Mouse (Mus musculus) G1E (cell line): ENCODE data around the gene Gins1. TPM values are rescaled to one million over a fixed set of nuclear protein-coding genes. Genes with fewer than 3 reads are reported as not detected.
"Not testable (repeated sequence)": the region's sequence is repeated elsewhere in the genome, so short reads cannot be mapped to it uniquely, and the experiment has no call there.

Source experiments
- ATAC-seq: 2 replicates; pipeline ENCODE4 v1.8.0; 2016; ENCODE audit warnings: mild to moderate bottlenecking; ENCODE audit not compliant: insufficient number of reproducible peaks, poor library complexity, low FRiP score, severe bottlenecking; ENCODE audit errors: extremely low read depth
- DNase-seq: peaks from one replicate; pipeline ENCODE4 v3.0.0; 2012; ENCODE audit warnings: low spot score
- H3K27me3 ChIP-seq: 2 replicates; pipeline ENCODE4 v1.6.1; 2012; ENCODE audit warnings: mild to moderate bottlenecking, low read length, inconsistent platforms; ENCODE audit not compliant: insufficient read depth
- H3K36me3 ChIP-seq: replicated peaks from 2 replicates; pipeline ENCODE3; 2012; ENCODE audit warnings: mild to moderate bottlenecking, inconsistent platforms
- H3K4me1 ChIP-seq: 2 replicates; pipeline ENCODE4 v1.6.1; 2012; ENCODE audit warnings: low read depth, low read length, inconsistent platforms, mixed read lengths; ENCODE audit not compliant: insufficient read depth
- H3K4me3 ChIP-seq: 2 replicates; pipeline ENCODE4 v1.5.1; 2012; ENCODE audit warnings: low read depth, mild to moderate bottlenecking, inconsistent platforms, low read length, moderate library complexity, mixed read lengths
- H3K9me3 ChIP-seq: replicated peaks from 2 replicates; pipeline ENCODE4 v1.6.1; 2012; ENCODE audit warnings: inconsistent platforms
- CTCF ChIP-seq: IDR thresholded peaks from 2 replicates; pipeline ENCODE4 v1.5.1; 2012; ENCODE audit warnings: low read depth, low read length, inconsistent platforms, mixed read lengths
- GATA1 ChIP-seq: IDR thresholded peaks from 2 replicates; pipeline ENCODE4 v1.6.1; 2012; ENCODE audit warnings: borderline replicate concordance, low read length, inconsistent platforms, mixed read lengths
- GATA2 ChIP-seq: IDR thresholded peaks from 2 replicates; pipeline ENCODE4 v1.6.1; 2012; ENCODE audit warnings: low read depth, low read length, inconsistent platforms, borderline replicate concordance
- POLR2AphosphoS5 ChIP-seq: IDR thresholded peaks from 2 replicates; pipeline ENCODE4 v1.6.1; 2012; ENCODE audit warnings: low read depth, low read length, inconsistent platforms; ENCODE audit not compliant: insufficient replicate concordance
- TAL1 ChIP-seq: conservative IDR thresholded peaks from 2 replicates; pipeline ENCODE4 v1.6.1; 2012; ENCODE audit warnings: low read depth, low read length, inconsistent platforms, mixed read lengths
- polyA plus RNA-seq: library from polyadenylated mRNA; stranded (reverse); fragments of >175 nt; gene quantifications from 2 replicates; pipeline ENCODE4 v1.2.3, GENCODE M21; 2012
- total RNA-seq, 2 experiments: library from RNA; stranded (forward) in 1 of 2; stranded (reverse) in 1 of 2; fragments of 200-1000 nt in 1 of 2; fragments of >200 nt in 1 of 2; fragmentation: Nextera tagmentation in 1 of 2; gene quantifications; 2 replicates each; pipeline ENCODE4 v1.2.3; 2014 to 2017

Gins1 gene
- total and polyA plus RNA-seq, 3 experiments, result 24.0 to 92.8 (median 34.8) TPM

DNA sequence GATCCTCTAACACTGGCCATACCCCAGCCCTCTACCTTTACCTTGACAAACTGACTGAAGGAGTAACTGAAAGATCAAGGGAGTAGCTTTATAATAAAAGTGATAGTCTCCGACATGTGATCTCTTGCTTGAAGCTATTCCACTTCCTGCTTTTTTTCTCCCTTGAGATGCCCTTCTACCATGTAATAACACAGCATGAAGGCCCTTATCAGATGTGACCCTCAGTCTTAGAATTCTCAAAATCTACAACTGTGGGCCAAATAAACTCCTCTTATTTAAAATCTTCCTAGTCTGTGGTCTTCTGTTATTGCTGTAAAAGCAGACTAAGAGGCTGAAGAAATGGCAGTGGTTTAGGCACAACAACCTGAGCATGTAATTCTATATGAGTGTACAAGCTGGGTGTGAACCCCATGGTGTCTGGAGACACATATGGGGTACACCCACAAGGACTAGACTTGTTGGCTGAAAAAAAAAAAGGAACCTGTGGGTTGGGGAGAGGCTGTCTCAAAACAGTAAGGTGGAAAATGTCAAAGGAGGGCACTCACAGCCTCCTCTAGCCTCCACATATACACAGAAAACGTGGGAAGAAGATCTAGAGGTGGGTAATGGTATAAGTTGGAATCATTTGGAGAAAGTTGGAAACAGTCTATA lies 10.5 kb upstream of the Gins1 start:
- TF ChIP-seq TAL1, result no peak
- TF ChIP-seq POLR2AphosphoS5, result no peak
- no peak for TF ChIP-seq GATA2
- no peak for TF ChIP-seq GATA1
- TF ChIP-seq CTCF, result no peak
- no peaks in the 10 kb centered on the region for H3K9me3 ChIP-seq
- DNase-seq, result no peak
- no peak for ATAC-seq
- H3K4me3 ChIP-seq, result no peak overlapping the region
- peaks cover 42% of the 10 kb centered on the region for H3K36me3 ChIP-seq
- peaks cover 10% of the 10 kb centered on the region; the same call in 1 of the 2 replicates for H3K4me1 ChIP-seq
- H3K27me3 ChIP-seq, result no peaks in the 10 kb centered on the region

DNA sequence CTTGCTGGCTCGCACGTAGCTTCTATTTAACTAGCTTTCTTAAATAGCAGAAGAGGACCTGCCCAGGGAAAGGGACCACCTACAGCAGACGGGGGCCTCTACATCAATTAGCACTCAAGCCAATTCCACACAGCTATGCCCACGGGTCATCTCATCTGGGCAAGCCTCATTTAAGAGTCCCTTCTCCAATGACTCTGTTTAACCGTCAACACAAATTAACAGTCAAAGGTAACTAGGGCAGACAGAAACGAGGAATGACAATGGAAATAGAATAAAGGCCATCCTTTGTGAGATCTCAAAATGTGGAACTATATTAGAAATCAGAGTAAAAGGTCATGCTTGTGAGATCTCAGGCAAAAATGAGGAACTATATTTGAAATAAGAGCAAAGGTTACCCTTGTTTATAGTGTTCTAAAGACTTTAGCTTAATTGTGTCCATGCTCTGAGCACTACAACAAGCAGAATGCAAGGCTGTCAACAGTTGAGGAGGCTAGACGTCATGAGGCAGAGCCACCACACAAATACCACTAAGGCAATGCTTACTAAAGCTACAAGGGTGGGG lies 9.4 kb upstream of the Gins1 start:
- ATAC-seq (no peak), DNase-seq (no peak)
- Histone ChIP-seq H3K4me3 (no peak overlapping the region), H3K27me3 (no peaks in the 10 kb centered on the region), H3K4me1 (peaks cover 10% of the 10 kb centered on the region; the same call in 1 of the 2 replicates), H3K36me3 (peaks cover 44% of the 10 kb centered on the region), H3K9me3 (no peaks in the 10 kb centered on the region)
- TF ChIP-seq POLR2AphosphoS5 (no peak), GATA1 (no peak), GATA2 (no peak), CTCF (no peak), TAL1 (no peak)

DNA sequence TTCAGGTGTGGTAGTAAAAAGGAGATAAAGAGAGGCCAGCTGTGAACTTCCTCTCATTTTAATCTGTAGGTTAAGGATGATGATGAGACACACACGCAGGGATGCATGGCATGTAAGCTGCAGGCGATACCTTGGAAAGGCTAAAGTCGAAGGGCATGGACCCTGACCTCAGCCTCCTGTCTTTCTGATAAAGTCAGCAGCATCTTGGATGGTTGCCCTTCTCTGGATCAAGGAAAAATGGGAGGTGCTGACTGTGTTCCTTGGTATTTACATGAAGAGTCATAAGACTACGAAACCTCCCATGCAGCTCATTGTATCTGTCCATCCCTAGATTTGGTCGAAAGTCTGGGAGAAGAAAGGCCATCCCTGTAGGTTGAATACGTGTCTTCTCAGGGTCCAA lies 4.9 kb upstream of the Gins1 start:
- TF ChIP-seq TAL1, result no peak
- TF ChIP-seq GATA1, result no peak
- DNase-seq (no peak), ATAC-seq (no peak)
- Histone ChIP-seq H3K4me3 (no peak overlapping the region), H3K27me3 (no peaks in the 10 kb centered on the region), H3K36me3 (peaks cover 41% of the 10 kb centered on the region), H3K9me3 (no peaks in the 10 kb centered on the region), H3K4me1 (peaks cover 28% of the 10 kb centered on the region)

DNA sequence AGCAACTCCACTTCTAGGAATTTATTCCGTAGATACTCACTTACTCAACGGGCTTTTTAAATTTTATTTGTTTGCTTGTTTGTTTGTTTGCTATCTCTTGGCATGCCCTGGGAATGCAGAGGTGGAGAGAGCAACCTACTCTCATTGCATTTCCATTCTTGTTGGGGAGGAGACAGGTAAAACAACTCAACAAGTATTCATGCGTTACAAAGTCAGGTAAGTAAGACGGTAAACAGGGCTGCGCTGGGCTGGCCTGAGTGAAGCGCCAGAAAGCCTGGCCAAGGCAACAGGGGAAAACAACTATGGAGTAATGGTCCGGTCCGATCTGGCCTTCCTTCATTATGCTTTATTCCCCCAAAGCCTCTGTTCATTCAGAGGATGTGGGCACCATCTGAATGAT lies 2.9 kb upstream of the Gins1 start:
- DNase-seq (no peak), ATAC-seq (no peak)
- Histone ChIP-seq H3K4me1 (peaks cover 25% of the 10 kb centered on the region), H3K27me3 (no peaks in the 10 kb centered on the region), H3K9me3 (no peaks in the 10 kb centered on the region), H3K4me3 (no peak overlapping the region), H3K36me3 (peaks cover 31% of the 10 kb centered on the region)
- no peak for TF ChIP-seq GATA2
- no peak for TF ChIP-seq GATA1
- no peak for TF ChIP-seq POLR2AphosphoS5
- no peak for TF ChIP-seq TAL1
- TF ChIP-seq CTCF, result no peak

DNA sequence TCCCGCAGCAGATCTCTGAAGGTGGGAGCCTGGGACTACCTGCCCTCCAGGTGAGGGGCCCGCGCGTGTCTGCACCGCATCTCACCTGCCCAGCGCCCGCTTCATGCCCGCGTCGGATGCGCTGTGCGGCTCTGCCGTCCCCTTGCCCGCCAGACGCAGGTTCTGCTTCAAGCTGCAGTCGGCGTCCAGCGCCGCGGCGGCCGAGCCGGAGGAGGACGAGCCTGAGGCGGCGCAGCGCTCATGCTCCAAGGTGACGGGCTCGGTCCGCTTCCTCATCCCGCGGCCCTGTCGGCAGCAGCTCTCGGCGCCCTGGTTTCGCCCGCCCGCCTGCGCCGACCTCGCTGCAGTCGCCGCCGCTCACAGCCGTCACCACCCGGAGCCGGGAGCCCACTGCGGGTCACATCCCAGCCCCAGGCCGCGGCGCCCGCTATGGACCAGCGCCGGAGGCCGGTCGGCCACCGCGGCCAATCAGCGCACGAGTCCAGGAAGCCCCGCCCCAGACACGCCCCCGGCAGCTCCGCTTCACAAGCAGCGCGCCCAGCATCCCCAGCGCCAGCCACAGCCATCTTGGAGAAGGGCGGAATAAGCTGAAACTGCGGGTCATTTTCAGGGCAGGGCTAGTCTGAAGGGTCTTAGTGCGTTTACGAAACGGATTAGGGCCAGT lies 796 bp upstream of the Gins1 start, which contains the start of gene Abhd12:
Gene Abhd12, minus strand, starts transcription at position 470 of the 664 bp plus-strand sequence.
- Histone ChIP-seq H3K4me1 (peaks cover 29% of the 10 kb centered on the region), H3K9me3 (no peaks in the 10 kb centered on the region), H3K36me3 (peaks cover 14% of the 10 kb centered on the region), H3K27me3 (no peaks in the 10 kb centered on the region), H3K4me3 (peak within 1 kb of the TSS; percentile 99)
- TF ChIP-seq CTCF (no peak), TAL1 (no peak), GATA1 (no peak), GATA2 (no peak), POLR2AphosphoS5 (no peak)
- DNase-seq (peak; percentile 99), ATAC-seq (peak; percentile 90)

DNA sequence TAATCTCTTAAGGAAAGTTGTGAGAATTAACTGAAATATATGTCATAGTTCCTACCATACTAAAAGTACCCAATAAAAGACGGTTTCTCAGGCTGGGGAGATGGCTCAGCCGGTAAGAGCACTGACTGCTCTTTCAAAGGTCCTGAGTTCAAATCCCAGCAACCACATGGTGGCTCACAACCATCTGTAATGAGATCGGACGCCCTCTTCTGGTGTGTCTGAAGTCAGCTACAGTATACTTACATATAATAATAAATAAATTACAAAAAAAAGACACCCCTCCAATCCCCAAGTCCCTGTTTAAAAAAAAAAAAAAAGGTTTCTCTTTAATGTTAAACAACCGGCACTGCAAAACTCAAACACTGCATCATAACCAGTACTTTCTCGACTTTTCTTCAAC lies 3.7 kb downstream of the Gins1 start:
- not testable (repeated sequence) for DNase-seq, H3K9me3 ChIP-seq, H3K27me3 ChIP-seq, ATAC-seq
- peaks cover 11% of the 10 kb centered on the region for H3K36me3 ChIP-seq
- peaks cover 25% of the 10 kb centered on the region for H3K4me1 ChIP-seq
- H3K4me3 ChIP-seq, result peak overlapping the region; percentile 76; the same call in 1 of the 2 replicates

DNA sequence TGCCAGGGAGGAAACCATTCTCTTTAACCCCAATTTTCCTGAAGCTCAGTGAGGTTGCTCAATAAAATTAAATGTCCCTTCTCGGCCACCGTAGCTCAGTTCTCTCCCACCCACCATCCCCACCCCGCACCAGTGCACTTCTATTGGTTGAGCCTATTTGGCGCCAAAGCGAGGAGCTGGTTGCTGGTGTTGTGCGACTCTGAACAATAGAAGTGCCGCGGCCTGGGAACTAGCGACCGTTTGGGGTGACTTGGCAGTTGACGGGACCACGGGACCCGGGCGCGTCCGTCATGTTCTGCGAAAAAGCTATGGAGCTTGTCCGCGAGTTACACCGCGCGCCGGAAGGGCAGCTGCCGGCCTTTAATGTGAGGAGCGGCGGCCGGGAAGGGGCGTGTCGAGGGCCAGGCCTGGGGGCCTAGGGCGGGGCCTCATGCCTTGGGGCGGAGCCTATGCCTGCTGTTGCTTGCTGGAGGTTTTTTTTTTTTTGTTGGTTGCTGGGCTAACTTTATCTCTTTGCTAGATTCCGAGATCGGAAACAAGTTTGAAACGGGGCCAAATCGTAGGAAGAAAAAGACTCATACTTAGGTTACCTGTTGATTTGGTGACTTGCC lies 4.3 kb downstream of the Gins1 start:
- Histone ChIP-seq H3K4me3 (peak overlapping the region; percentile 76), H3K27me3 (no peaks in the 10 kb centered on the region), H3K36me3 (peaks cover 16% of the 10 kb centered on the region), H3K9me3 (no peaks in the 10 kb centered on the region), H3K4me1 (peaks cover 20% of the 10 kb centered on the region)
- no peak for TF ChIP-seq POLR2AphosphoS5
- DNase-seq (peak; percentile 75), ATAC-seq (peak; percentile 70)
